Mouse (Mus musculus): ENCODE results near the gene Iqce. TPM values are rescaled to one million over a fixed set of nuclear protein-coding genes. Genes with fewer than 3 reads are reported as not detected.

Iqce gene
- polyA plus RNA-seq, 1 experiment from 2014 or later: 17.9 TPM

DNA sequence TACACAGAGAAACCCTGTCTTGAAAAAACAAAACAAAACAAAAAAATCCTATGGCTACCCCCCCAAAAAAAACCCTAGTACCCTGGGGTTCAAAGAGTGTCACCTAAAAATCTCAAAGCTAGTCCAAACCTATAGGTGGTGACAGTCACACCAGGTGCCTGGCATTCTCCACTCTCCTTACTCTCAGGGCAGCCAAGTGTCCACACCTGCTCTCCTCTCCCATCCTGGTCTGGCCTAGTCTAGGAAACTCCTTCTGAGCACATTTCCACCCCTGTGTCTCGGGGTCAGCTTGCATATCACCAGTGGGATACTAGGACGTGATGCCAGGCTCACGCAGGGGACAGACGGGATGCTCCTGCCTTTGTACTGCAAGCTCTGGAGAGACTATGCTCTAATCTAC lies 62.9 kb downstream of the Iqce start:
- Histone ChIP-seq H3K9me3 (no peaks in the 10 kb centered on the region), H3K27ac (no peak overlapping the region), H3K27me3 (ENCODE audit: insufficient read depth, poor library complexity, severe bottlenecking) (no peaks in the 10 kb centered on the region), H3K4me1 (peaks cover 58% of the 10 kb centered on the region), H3K4me3 (no peak overlapping the region), H3K36me3 (peaks cover 68% of the 10 kb centered on the region)
- DNase-seq (ENCODE audit: low spot score): no peak
- 91% methylated on average over 4 of the region's 4 CpGs for WGBS

GRCm38 (mm10) chr5:140638484-140638883 lies 63.7 kb downstream of the Iqce start:
- WGBS: 90% methylated on average over 6 of the region's 6 CpGs
- peaks cover 51% of the 10 kb centered on the region for H3K4me1 ChIP-seq
- peaks cover 68% of the 10 kb centered on the region for H3K36me3 ChIP-seq
- no peaks in the 10 kb centered on the region for H3K9me3 ChIP-seq
- no peak for DNase-seq (ENCODE audit: low spot score)
- H3K27ac ChIP-seq: no peak overlapping the region
- no peaks in the 10 kb centered on the region for H3K27me3 ChIP-seq (ENCODE audit: insufficient read depth, poor library complexity, severe bottlenecking)
- no peak overlapping the region for H3K4me3 ChIP-seq

GRCm38 (mm10) chr5:140637989-140638388 lies 64.2 kb downstream of the Iqce start:
- 90% methylated on average over 3 of the region's 3 CpGs for WGBS
- H3K9me3 ChIP-seq: no peaks in the 10 kb centered on the region
- no peaks in the 10 kb centered on the region for H3K27me3 ChIP-seq (ENCODE audit: insufficient read depth, poor library complexity, severe bottlenecking)
- H3K36me3 ChIP-seq: peaks cover 70% of the 10 kb centered on the region
- no peak for DNase-seq (ENCODE audit: low spot score)
- H3K27ac ChIP-seq: no peak overlapping the region
- H3K4me3 ChIP-seq: no peak overlapping the region
- peaks cover 46% of the 10 kb centered on the region for H3K4me1 ChIP-seq

GRCm38 (mm10) chr5:140637058-140637410 lies 65.1 kb downstream of the Iqce start:
- Histone ChIP-seq H3K27me3 (ENCODE audit: insufficient read depth, poor library complexity, severe bottlenecking) (no peaks in the 10 kb centered on the region), H3K9me3 (no peaks in the 10 kb centered on the region), H3K4me1 (peaks cover 38% of the 10 kb centered on the region), H3K4me3 (no peak overlapping the region), H3K27ac (no peak overlapping the region), H3K36me3 (peaks cover 79% of the 10 kb centered on the region)
- DNase-seq (ENCODE audit: low spot score): no peak
- WGBS: 90% methylated on average over 6 of the region's 6 CpGs

DNA sequence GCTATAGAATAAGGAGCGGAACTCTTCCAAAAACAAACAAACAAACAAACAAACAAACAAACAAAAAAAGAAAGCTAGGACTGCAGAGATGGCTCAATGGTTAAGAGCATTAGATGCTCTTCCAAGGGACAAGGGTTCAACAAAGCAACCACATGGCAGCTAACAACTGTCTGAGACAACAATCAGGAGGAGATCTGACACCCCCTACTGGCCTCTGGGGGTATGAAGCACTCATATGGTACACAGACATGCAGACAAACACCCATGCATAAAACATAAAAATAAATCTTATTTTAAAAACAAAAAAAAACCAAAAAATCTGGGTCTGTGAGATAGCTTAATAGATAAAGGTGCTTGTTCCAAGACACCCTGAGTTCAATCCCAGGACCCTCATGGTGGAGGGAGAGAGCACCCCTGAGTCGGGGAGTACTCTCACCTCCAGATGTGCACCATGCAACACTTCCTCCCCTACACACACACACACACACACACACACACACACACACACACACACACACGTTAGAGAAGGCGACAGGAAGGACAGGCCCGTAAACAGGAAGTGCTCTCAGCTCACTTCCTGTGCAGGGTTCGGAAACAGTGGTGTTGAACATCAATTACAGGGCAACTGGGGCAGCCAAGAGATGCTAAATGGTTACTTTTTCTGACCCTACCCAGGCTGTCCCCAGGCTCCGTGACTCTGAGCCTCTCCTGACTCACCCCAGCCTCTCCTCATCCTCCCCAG lies 65.7 kb downstream of the Iqce start:
- H3K4me1 ChIP-seq: peaks cover 32% of the 10 kb centered on the region
- no peak for DNase-seq (ENCODE audit: low spot score)
- no peaks in the 10 kb centered on the region for H3K9me3 ChIP-seq
- WGBS: 75% methylated on average over 7 of the region's 7 CpGs
- H3K4me3 ChIP-seq: no peak overlapping the region
- H3K36me3 ChIP-seq: peaks cover 85% of the 10 kb centered on the region
- H3K27me3 ChIP-seq (ENCODE audit: insufficient read depth, poor library complexity, severe bottlenecking): no peaks in the 10 kb centered on the region
- no peak overlapping the region for H3K27ac ChIP-seq

GRCm38 (mm10) chr5:140634798-140635722 lies 67.1 kb downstream of the Iqce start:
- Histone ChIP-seq H3K4me3 (no peak overlapping the region), H3K36me3 (peaks cover 96% of the 10 kb centered on the region), H3K9me3 (no peaks in the 10 kb centered on the region), H3K27ac (no peak overlapping the region), H3K4me1 (peaks cover 19% of the 10 kb centered on the region), H3K27me3 (ENCODE audit: insufficient read depth, poor library complexity, severe bottlenecking) (no peaks in the 10 kb centered on the region)
- DNase-seq (ENCODE audit: low spot score): peak; percentile 73
- WGBS: 94% methylated on average over 26 of the region's 26 CpGs

DNA sequence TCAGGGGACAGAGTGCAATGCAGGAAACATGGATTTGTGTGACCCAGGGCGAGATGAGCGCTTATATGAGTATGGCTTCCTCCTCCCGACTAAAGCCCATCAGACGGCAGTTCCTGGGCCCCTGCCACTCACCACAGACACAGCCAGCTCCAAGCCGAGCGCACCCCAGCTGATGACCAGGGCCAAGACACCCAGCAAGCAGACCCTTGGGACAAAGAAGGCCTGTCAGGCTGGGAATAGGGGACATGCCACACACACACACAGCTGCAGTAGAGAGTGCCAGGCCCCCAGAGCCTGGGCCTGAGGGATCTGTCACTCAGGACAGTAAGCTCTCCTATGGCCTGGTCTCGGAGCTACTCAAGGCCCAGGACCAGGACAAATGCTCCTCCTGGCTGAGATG lies 68.7 kb downstream of the Iqce start:
- Histone ChIP-seq H3K4me1 (peaks cover 12% of the 10 kb centered on the region; the same call in 1 of the 2 replicates), H3K4me3 (no peak overlapping the region), H3K27ac (no peak overlapping the region), H3K9me3 (no peaks in the 10 kb centered on the region), H3K36me3 (peaks cover 99% of the 10 kb centered on the region), H3K27me3 (ENCODE audit: insufficient read depth, poor library complexity, severe bottlenecking) (no peaks in the 10 kb centered on the region)
- no peak for DNase-seq (ENCODE audit: low spot score)
- 85% methylated on average over 7 of the region's 7 CpGs for WGBS

GRCm38 (mm10) chr5:140628995-140629394 lies 73.2 kb downstream of the Iqce start:
- no peaks in the 10 kb centered on the region for H3K4me1 ChIP-seq
- peaks cover 100% of the 10 kb centered on the region for H3K36me3 ChIP-seq
- H3K27me3 ChIP-seq (ENCODE audit: insufficient read depth, poor library complexity, severe bottlenecking): no peaks in the 10 kb centered on the region
- WGBS: 87% methylated on average over 9 of the region's 9 CpGs
- H3K9me3 ChIP-seq: no peaks in the 10 kb centered on the region
- no peak overlapping the region for H3K4me3 ChIP-seq
- H3K27ac ChIP-seq: no peak overlapping the region
- no peak for DNase-seq (ENCODE audit: low spot score)

DNA sequence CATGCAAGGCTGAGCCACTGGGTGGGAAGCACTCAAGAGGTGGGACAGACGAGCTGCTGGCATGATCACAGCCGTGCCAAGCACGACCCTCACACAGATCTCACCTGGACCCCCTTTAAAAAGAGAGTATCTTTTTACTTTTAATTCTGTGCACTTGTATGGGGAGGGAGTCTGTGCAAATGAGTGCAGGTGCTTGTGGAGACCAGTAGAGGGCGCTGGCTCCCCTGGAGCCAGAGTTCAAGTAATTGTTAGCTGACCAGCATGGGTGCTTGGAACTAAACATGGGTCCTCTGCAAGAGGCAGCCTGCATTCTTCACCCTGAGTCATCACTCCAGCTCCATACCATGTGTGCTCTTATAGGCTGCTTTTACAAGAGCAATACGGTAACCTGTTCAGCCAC lies 74.6 kb downstream of the Iqce start:
- Histone ChIP-seq H3K36me3 (peaks cover 100% of the 10 kb centered on the region), H3K4me1 (no peaks in the 10 kb centered on the region), H3K4me3 (no peak overlapping the region), H3K9me3 (no peaks in the 10 kb centered on the region), H3K27me3 (ENCODE audit: insufficient read depth, poor library complexity, severe bottlenecking) (no peaks in the 10 kb centered on the region), H3K27ac (no peak overlapping the region)
- WGBS: 84% methylated on average over 5 of the region's 5 CpGs
- DNase-seq (ENCODE audit: low spot score): no peak

DNA sequence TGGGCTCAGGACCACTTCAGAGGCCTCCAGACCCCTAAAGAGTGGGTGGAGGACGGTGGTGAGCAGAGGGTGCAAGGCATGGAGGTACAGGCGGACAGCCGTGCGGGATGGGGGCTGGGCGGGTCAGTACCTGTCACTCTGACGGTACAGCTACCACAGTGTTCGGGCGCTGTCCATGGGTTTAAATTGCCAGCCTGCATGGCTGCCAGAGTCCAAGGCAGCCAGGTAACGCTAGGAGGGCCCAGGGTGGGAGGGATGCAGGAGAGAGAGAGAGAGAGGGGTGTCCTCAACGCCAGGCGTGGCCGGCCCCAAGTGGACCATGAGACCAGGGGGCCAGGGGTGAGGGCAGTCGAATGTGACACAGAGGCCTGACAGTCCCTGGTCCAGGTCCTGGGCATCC lies 77.2 kb downstream of the Iqce start:
- 92% methylated on average over 13 of the region's 13 CpGs for whole genome bisulfite sequencing
- Histone ChIP-seq H3K27me3 (ENCODE audit: insufficient read depth, poor library complexity, severe bottlenecking) (no peaks in the 10 kb centered on the region), H3K27ac (no peak overlapping the region), H3K36me3 (peaks cover 87% of the 10 kb centered on the region), H3K9me3 (no peaks in the 10 kb centered on the region), H3K4me1 (no peaks in the 10 kb centered on the region; the same call in none of the 2 replicates), H3K4me3 (no peak overlapping the region)
- DNase-seq (ENCODE audit: low spot score): peak; percentile 72

DNA sequence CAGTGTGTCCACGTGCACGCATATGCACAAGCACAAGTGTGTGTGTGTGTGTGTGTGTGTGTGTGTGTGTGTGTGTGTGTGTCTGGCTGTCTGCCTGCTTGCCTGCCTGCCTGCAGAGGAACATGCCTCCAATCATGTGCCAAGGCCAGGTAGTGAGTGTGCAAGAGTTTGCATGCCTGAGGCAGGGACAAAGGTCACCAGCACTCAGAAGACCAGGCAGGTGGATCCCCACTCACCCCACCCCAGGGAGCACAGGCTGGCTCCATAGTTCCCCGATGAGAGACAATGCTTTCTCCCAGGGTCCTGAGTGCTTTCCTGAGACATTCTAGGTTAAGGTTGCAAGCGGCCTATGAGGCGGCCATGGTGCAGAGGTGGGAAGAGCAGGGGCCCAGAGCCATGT lies 77.9 kb downstream of the Iqce start:
- Histone ChIP-seq H3K36me3 (peaks cover 80% of the 10 kb centered on the region), H3K27me3 (ENCODE audit: insufficient read depth, poor library complexity, severe bottlenecking) (no peaks in the 10 kb centered on the region)
- 92% methylated on average over 5 of the region's 5 CpGs for WGBS

DNA sequence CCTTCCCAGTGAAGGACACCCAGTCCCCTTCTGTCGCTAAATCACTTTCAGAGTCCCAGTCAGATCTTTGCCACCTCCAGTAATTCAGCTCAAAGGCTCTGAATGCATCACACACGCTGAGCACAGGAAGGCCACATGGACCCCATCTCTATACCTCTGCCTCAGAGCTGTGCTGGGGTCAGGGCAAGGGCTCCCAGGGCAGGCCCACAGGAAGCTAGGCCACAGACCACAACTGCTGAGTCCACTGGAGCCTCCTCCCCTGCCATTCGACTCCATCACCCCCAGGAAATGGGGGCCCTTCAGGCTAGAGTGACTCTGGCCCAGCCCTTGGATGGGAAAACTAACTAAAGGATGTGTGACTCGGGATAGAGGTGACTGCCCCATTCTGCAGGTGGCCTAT lies 78.4 kb downstream of the Iqce start:
- H3K4me1 ChIP-seq: no peaks in the 10 kb centered on the region; the same call in none of the 2 replicates
- H3K27me3 ChIP-seq (ENCODE audit: insufficient read depth, poor library complexity, severe bottlenecking): no peaks in the 10 kb centered on the region
- no peak overlapping the region for H3K27ac ChIP-seq
- H3K36me3 ChIP-seq: peaks cover 76% of the 10 kb centered on the region
- no peak for DNase-seq (ENCODE audit: low spot score)
- H3K9me3 ChIP-seq: no peaks in the 10 kb centered on the region
- WGBS: 79% methylated on average over 4 of the region's 4 CpGs
- H3K4me3 ChIP-seq: no peak overlapping the region

More for the DNA sequence above, 77.9 kb downstream of the Iqce start:
- H3K9me3 ChIP-seq: no peaks in the 10 kb centered on the region
- no peak for DNase-seq (ENCODE audit: low spot score)
- no peak overlapping the region for H3K4me3 ChIP-seq
- H3K27ac ChIP-seq: no peak overlapping the region
- no peaks in the 10 kb centered on the region; the same call in none of the 2 replicates for H3K4me1 ChIP-seq

- Histone ChIP-seq H3K36me3 (peaks cover 69% of the 10 kb centered on the region), H3K27ac (no peak overlapping the region), H3K4me1 (no peaks in the 10 kb centered on the region; the same call in none of the 2 replicates), H3K27me3 (ENCODE audit: insufficient read depth, poor library complexity, severe bottlenecking) (no peaks in the 10 kb centered on the region), H3K4me3 (no peak overlapping the region), H3K9me3 (no peaks in the 10 kb centered on the region)
- 93% methylated on average over 23 of the region's 23 CpGs for WGBS
- DNase-seq (ENCODE audit: low spot score): no peak
These were observed 79.1 kb downstream of the Iqce start for GRCm38 (mm10) chr5:140622978-140623670.
